Mouse (Mus musculus): ENCODE results near the gene Mdfic.

GRCm38 (mm10) chr6:15829812-15830211 lies 109.4 kb downstream of the Mdfic start:
- TF ChIP-seq HCFC1 (IDR thresholded peaks at IDR 0.05; ENCODE audit: borderline replicate concordance, insufficient read depth, low read length) (no peak), ZNF384 (IDR thresholded peaks at IDR 0.05; ENCODE audit: low read depth, low read length) (no peak)
